Mouse (Mus musculus) urinary bladder, postnatal 10 days (tissue): Measurements from ENCODE around the gene Hipk2.

Source experiments
- DNase-seq: peaks from one replicate; pipeline ENCODE4 v3.0.0; 2022; ENCODE audit warnings: low spot score

Hipk2 gene

GRCm38 (mm10) chr6:38867291-38867690 is 8.7 kb downstream of the Hipk2 start:
- no peak for DNase-seq

DNA sequence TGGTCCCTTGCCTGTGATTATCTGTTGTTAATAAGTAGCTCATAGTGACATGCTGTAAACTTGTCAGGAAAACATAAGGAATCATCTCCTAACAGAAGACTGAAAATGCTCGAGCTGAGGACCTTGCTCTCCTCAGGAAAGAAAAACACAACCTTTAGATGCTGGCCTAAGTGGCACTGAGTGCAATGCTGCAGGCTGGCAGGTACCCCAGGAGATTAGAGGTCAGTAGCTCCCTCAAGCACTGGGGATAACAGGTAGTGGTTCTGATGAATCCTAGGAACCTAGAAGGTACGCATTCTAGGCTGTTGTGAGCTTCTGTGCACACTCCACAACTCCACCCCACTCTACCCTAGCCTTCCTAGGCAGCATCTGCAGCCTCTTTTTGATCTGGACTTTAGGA is 9.2 kb downstream of the Hipk2 start:
- DNase-seq, result no peak

GRCm38 (mm10) chr6:38866357-38866756 is 9.6 kb downstream of the Hipk2 start:
- DNase-seq, result no peak

DNA sequence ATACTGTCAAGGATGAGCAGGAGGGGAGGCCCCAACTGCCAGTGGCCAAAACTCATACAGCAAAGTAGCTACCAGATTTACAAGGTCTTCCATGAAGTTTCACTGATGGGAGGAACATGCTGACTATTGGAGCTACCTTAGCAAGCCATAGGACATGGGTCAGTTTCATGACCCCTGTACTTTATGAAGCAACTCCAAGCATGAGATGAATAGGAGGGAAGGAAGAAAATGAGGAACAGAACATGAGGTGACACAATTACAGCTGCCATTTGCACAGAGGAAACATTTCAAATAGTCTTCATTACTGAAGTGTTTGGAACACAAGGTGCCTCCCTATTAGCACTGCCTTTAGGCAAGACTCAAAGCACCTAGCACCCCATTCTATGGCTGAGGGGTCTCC is 10.2 kb downstream of the Hipk2 start:
- no peak for DNase-seq

DNA sequence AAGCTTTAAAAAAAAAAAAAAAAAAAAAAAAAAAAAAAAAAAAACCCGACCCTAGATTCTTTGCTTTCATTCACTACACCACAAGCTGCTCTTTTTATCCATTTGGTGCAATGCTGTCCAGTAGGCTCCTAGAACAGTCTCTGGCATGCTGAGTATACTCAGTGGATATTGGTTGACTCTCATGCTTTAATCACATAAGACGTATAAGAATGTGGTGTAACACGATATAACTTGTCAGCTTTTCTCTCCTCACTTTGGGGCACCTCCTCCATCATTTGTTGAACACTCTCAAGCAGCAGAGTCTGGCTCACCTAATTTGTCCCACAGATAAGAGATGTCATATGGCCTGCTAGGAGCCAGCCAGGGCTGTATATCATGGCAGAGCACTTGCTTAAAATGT is 12.4 kb downstream of the Hipk2 start:
- no peak for DNase-seq

GRCm38 (mm10) chr6:38860301-38860700 is 15.7 kb downstream of the Hipk2 start:
- no peak for DNase-seq

GRCm38 (mm10) chr6:38859819-38860218 is 16.1 kb downstream of the Hipk2 start:
- no peak for DNase-seq

GRCm38 (mm10) chr6:38853561-38853992 is 22.4 kb downstream of the Hipk2 start:
- no peak for DNase-seq

GRCm38 (mm10) chr6:38851740-38852139 is 24.2 kb downstream of the Hipk2 start:
- DNase-seq, result no peak

- no peak for DNase-seq
These were observed 25.2 kb downstream of the Hipk2 start for GRCm38 (mm10) chr6:38850715-38851259.

DNA sequence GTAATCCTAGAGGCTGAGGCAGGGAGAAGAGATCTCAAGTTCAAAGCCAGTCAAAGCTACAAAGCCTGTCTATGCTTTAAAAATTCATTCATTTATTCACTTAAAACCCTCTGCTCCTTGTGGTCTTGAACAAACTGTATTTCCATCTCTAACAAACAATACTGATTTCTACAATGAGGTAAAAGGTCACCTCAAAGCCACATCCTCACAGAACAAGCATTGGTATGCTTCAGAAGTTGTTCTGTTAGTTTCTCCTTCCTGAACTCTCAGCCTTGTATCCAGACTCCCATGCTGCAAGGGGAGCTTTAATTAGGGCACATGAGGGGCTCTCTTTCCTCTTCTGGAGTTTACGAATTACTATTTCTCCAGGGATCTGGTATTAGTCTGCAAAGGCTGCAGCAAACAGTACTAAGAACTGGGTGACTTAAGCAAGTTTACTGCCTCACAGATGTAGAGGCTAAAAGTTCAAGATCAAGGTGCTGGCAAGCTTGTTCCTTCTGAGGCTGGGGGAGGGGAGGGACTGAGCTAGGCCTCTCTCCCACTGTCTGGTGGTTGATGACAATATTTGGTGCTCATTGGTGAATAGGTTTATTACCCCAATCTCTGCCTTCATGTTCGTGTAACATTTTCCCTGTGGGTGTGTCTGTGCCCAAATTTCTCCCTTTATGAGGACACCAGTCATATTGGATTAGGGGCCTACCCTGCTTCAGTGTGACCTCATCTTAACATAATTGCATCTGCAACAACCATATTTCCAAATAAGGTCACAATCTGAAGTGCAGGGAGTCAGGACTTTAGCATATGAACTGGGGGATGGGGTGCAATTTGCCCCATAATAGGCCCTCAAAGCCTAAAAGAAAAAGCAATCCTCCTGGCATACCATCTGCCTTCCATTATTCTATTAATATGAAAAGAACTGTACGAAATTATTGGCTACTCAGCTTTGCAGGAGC is 27.7 kb downstream of the Hipk2 start:
- DNase-seq, result no peak

GRCm38 (mm10) chr6:38847447-38847846 is 28.5 kb downstream of the Hipk2 start:
- no peak for DNase-seq

DNA sequence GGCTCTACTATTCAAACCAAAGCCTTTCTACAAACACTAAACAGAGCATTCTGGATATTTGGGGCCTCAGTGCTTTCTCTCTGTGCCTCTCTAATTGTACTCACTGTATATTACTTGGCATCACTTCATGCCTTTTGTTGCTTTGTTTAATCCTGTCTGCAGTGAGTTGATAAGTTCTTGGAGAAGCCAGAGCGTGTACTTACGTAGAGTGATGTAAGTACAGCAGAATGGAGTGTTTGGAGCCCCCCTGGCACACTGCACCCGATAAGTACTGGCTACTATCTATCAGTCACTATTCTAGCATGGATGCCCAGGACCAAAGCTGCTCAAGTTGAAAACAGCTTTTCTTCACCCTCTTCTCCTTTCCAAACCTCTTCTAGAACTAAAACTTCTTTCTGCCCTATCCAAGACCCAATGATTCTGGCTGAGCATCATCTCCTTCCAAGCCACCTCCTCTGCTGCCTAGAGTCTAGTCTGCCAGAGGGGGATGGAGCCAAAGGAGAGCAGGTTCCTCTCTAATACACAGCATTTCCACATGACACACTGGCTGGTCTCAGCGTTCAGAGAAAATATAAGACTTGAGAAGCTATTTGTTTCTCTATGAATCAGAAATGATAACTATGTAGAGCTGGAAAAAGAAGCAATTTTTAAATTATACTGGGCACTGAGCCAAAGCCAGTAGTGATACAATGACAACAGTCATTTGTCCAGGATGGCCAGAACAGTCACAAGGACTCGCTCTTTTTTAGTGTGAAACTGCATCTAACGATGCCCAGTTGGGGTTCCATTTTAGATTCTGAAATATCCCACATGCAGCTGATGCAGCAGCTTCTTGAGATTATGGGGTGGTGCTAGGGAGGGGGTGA is 29.4 kb downstream of the Hipk2 start:
- DNase-seq, result no peak

DNA sequence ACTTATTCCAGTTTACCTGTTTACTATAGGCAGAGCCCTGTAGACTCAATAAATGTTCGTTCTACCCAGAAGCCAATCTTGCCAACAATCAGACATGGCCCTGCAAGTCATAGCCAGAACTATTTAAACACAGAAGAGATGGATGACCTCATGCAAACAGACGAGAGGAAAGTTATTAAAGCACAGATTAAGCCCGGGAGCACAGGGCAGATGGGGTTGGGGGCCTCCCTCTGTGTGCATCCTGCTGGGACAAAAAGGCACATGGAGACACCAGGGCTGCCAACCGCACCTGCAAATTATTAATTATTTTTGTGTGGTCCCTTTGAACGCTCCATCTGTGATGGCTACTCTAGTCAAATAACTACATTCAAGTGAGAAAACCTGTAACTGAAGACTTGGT is 30.1 kb downstream of the Hipk2 start:
- DNase-seq, result no peak

- DNase-seq, result no peak
These were observed 30.8 kb downstream of the Hipk2 start for GRCm38 (mm10) chr6:38845117-38845516.

DNA sequence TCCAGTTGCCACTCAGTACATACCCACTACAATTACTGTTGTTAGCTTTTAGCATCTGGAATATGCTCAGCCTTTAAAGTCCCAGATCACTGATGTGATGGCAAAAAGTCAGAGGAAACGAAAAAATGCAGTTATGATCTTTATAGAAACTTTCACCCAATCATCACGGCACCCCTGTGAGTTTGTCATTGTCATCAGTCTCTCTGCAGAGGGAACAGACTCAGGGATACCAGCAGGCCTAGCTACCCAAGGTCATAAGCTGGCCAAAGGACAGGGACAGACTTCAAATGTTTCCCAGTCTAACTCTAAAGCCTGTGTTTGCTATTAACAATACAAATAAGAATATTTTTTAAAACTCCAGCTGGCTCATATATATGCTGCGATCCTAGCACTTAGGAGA is 34.4 kb downstream of the Hipk2 start:
- no peak for DNase-seq

DNA sequence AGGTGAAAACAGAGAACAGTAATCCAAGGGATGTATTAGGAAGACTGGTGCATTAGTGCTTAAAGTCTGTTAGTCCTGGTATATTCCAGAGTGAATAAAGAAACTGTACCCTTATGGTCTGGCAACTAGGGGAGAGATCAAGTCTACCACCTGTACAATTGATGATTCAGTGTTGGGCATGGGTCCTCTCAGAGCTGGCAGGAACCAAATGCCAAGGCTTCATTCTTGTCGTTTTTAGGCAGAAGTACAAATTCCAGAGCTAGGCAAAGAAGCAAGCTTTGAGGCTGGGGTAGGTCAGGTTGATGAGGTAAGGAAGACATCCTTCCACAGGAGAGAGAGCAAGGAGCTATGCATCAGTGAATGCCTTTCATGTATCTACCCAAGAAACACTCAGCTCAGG is 35.2 kb downstream of the Hipk2 start:
- no peak for DNase-seq

DNA sequence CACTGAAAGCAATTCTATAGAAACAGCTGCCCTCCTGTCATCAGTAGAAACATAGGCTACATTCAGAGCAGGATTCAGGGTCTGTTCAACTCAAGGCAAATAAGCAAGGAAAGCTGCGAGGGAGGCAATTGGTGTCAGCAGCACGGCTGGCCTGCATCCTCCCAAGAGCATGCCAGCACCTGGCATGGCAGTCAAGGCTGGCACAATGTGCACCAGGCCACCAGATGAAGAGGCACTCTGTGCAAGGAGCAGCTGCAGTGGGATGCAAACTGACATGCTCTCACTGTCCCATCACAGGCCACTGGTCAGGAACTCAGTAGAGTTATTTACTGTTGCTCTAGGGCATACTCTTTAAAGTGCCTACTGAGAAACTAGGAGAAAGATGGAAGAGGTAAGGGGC is 35.6 kb downstream of the Hipk2 start:
- DNase-seq, result no peak

GRCm38 (mm10) chr6:38839891-38840290 is 36.1 kb downstream of the Hipk2 start:
- no peak for DNase-seq

- DNase-seq, result no peak
These were observed 37.9 kb downstream of the Hipk2 start for GRCm38 (mm10) chr6:38838061-38838460.

DNA sequence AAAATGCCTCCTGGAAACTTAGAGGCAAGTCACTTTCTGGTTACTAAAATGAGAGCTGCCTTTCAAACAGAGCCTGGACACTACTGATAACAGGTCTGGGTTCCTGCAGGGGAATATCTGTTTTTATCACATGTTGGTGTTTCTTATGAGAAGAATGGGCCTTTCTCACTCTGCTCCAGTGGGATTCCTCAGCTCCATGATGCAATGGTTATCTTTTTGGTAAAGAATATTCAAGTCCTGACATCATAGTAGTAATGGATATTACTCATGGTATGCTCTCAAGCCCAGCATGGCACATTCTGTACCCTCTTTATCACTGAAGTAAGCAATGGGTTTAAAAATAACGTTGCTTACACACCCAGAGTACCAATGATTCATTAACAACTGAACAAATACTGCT is 40.7 kb downstream of the Hipk2 start:
- DNase-seq, result no peak

DNA sequence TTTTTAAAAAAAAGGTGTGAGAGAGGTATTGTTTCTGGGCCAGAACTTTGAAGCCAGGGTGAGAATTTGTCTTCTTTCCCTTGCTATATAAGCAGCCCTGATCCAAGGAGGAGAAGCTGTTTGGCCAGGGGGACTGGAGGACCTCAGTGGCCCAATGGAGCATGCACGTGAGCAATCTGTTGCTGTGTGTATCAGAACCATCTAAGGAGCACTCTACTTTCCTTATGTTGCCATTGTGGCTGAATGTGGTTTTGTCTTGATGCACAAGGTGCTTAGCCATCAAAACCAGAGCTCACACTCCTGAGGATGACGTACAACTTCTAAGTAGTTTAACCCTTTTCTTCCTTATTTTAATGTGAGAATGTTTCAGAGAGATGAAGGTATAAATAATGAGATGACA is 41.2 kb downstream of the Hipk2 start:
- DNase-seq, result no peak

DNA sequence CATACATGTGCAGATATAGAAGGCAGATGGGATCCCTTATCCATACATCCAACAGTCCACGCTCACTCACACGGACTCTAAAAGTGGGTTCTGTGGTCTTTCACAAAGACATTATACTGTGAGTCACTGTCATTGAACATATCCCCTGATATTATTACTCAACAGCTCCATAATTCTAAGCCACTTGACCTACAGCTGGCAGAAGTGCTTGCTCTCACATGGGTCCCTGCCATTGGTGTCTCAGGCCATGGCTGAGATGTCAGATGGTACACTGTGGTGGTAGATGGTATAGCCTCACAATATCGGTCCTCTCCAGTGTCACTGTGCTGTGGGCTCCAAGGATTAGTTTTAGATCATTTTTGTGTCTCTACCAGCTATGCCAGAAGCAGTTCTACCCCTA is 42.2 kb downstream of the Hipk2 start:
- DNase-seq, result no peak
